Mouse (Mus musculus): Measurements from ENCODE around the gene Arsg.

Gene Arsg

GRCm38 (mm10) chr11:109473171-109474085, at the start of gene Arsg, which contains the start of gene Slc16a6:
Gene Arsg (plus strand): TSS chr11:109473374.
Gene Slc16a6 (minus strand): TSS chr11:109473598.
- peak; percentile 28 for DNase-seq (ENCODE audit: low spot score)

GRCm38 (mm10) chr11:109425392-109426271, 47.5 kb upstream of the Arsg start, which contains the start of gene Amz2:
Gene Amz2 (plus strand): TSS chr11:109425946.
- peak; percentile 99 for DNase-seq (ENCODE audit: low spot score)

DNA sequence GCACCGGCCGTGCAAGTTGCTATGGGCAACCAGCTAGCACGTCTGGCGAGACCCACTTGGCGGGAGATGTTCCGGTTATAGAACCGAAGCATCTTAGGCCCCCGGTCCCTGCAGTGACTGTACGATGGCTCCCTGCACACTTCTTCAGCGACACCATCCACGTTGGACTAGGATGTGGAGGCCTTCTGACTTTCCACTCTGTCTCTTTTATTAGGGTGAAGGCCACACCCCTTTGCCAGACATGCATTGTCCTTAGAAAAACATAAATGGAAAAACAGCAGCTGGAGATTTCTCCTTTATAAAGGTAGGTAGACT, 46.9 kb upstream of the Arsg start:
- no peak for DNase-seq (ENCODE audit: low spot score)

DNA sequence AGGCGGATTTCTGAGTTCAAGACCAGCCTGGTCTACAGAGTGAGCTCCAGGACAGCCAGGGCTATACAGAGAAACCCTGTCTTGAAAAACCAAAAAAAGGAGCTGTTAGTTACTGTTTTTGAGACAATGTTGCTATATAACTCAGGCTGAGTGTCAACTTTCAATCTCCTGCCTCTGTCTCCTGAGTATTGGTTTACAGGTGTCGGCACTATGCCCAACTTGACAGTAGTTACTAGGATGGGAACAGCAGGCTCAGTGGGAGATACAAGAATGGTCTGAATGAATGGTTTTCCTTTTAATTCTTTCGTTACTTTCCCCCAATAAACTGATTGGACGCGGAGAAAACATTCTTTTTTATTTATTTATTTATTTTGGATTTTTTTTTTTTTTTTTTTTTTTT, 45.8 kb upstream of the Arsg start:
- DNase-seq (ENCODE audit: low spot score): no peak

DNA sequence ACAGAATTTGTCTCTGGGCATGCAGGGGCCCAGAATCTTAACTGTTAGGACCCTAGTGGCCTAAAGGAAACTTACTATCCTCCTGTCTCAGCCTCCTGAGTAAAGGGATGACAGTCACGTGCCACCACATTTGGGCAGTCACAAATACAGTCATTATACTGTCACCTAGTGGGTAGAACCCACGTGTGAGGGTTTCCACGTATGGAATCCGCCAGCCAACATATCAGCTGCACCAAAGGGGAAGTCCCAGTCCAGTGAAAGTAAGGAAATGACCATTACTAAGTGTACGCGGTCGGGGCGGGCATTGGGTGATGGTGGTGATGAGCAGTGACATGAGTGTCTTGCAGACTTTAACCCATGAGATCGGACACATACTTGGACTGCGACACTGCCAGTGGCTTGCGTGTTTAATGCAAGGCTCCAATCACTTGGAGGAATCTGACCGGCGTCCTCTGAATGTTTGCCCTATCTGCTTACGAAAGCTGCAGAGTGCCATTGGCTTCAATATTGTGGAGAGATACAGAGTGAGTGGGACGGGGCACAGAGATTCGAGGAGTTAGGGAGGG, 38.9 kb upstream of the Arsg start:
- DNase-seq (ENCODE audit: low spot score): no peak

GRCm38 (mm10) chr11:109436889-109437288, 36.3 kb upstream of the Arsg start:
- no peak for DNase-seq (ENCODE audit: low spot score)

DNA sequence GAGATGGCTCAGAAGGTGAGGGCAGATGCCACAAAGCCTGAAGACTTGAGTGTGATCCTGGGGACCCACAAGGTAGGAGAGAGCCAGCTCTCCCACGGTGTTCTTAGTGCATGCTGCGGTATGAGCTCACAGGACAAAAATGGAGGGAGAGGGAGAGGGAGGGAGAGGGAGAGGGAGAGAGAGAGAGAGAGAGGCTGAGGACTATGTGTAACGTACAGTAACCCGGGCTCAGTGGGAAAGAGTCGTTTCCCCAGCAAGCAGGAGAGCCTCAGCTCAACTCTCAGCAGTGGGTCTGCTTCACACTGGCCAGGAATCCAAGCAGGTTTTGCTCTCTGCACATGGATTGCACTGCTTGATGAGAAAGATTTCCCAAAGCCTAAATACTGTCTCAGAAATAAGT, 34.0 kb upstream of the Arsg start:
- no peak for DNase-seq (ENCODE audit: low spot score)

GRCm38 (mm10) chr11:109439829-109440340, 33.3 kb upstream of the Arsg start:
- peak; percentile 89 for DNase-seq (ENCODE audit: low spot score)

DNA sequence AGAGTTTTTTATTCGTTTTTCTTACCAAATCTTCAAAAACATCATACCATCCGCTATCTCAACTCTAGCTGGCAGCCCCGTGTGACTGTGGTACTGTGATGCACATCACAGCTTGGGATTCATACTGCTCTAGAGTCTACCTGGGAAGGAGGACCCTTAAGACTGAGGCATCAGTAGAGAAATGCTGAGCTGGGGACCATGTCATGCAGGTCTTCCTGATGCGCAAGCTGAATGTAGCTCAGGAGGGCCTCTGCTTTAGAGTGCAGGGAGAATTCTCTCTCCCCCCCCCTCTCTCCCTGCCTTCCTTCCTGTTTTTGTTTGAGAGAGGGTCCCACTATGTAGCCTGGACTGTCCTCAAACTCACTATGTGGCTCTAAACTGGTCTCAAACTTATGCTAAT, 32.5 kb upstream of the Arsg start:
- no peak for DNase-seq (ENCODE audit: low spot score)

DNA sequence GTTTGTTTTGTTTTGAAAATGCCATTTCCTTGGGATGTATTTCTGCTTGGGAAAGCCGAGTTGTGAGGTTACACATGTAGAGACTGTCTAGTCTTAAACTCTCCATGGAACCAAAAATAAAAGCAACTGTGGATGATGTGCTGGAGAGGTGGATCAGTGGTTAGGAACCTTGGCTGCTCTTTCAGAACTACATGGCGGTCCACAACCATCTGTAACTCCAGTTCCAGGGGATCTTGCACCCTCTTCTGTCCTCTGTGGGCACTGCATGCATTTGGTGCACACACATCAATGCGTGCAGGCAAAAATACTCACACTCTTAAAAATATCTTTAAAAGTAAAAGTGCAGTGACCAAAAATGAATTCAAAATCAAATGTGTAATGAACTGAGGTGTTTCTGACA, 32.1 kb upstream of the Arsg start:
- peak; percentile 32 for DNase-seq (ENCODE audit: low spot score)

GRCm38 (mm10) chr11:109442166-109442730, 30.9 kb upstream of the Arsg start:
- no peak for DNase-seq (ENCODE audit: low spot score)

GRCm38 (mm10) chr11:109443468-109444263, 29.5 kb upstream of the Arsg start:
- DNase-seq (ENCODE audit: low spot score): no peak

DNA sequence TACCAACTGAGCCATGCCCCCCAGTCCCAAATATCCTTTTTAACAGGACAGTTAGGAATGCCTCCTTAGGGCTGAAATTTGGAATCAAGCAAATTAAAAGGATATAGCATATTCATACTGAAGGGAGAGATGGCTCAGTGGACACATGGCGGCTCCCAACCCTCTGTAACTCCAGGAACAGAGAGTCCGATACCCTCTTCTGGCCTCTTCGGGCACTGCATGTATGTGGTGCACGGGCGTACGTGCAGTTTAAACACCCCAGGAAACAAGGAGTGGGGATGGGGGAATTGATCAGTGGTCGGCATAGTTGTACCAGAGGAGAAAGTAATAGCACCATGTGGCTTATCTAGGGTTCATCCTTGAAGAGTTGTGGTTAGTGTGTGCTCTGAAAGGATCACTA, 28.6 kb upstream of the Arsg start:
- DNase-seq (ENCODE audit: low spot score): no peak

GRCm38 (mm10) chr11:109445438-109446035, 27.6 kb upstream of the Arsg start:
- DNase-seq (ENCODE audit: low spot score): peak; percentile 45

- DNase-seq (ENCODE audit: low spot score): no peak
Observed at GRCm38 (mm10) chr11:109451169-109451568, 22.0 kb upstream of the Arsg start.

DNA sequence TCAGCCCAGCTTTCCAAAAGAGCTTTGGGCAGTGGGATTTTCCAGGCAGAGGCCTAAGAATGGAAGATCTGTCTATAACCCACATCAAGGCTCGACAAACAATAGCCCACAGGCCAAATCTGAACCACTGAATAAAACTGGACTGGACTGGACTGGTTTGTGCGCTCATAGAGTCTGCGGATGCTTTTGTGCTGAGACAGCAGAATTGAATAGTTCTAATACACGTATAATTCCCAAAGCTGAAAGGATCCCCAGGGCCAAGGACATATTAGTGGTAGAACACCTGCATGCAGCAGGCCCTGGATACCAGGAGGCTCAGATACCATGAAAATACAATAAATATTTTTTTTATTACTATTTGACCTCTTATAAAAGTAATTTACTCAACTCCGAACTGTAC, 16.9 kb upstream of the Arsg start:
- DNase-seq (ENCODE audit: low spot score): no peak

DNA sequence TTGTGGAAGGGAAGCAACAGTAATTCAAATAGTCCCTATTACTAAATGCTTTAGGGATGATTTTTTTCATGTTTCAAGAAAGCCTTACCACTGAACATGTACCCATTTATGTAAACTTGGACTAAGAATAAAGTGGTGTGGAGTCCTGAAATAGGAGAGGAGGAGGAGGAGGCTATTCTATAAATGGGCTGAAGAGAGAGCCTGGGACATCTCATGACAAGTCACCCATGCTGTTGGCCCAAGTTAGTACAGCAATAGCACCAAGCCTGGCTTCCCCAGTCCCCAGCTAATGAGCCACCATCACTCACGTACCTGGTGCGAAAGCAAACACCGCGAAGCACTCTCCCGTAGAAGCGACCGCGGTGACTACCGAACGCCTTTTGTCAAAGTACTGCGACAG, 15.0 kb upstream of the Arsg start:
- DNase-seq (ENCODE audit: low spot score): no peak

DNA sequence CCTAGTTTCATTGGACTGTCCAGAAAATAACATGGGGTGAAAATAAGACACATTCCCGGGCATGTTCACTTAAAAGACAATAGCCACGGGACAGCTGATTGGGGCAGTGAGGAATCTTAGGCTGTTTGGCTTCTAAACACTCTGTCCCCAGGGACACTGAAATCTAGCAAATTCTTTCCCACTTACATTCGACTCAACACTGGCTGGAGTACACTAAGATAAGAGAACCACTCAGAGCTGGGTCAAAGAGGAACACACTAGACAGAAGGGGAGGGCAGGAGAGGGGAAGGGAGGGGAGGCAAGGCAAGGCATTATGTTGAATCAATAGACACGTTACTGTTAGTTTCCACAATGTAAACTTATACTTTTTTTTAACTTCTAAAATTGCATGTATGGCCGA, 12.6 kb upstream of the Arsg start:
- DNase-seq (ENCODE audit: low spot score): peak; percentile 83

DNA sequence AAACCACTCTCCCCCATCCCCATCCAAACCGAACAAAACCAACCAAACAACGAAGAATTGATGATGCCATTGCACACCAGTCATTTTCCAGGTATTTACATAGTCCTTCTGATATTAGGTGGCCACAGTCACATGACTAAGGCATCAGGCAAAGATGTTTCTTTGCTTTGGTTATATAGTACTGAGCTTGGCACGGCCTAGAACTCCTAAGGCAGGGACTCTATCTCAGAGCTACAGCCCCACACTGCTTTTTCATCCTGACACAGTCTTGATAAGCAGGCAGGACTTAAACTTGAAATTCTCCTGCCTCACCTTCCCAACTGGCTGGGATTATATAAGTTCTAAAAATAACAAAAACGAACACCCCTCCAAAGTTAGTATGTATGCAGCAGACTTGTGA, 8.1 kb upstream of the Arsg start:
- no peak for DNase-seq (ENCODE audit: low spot score)

DNA sequence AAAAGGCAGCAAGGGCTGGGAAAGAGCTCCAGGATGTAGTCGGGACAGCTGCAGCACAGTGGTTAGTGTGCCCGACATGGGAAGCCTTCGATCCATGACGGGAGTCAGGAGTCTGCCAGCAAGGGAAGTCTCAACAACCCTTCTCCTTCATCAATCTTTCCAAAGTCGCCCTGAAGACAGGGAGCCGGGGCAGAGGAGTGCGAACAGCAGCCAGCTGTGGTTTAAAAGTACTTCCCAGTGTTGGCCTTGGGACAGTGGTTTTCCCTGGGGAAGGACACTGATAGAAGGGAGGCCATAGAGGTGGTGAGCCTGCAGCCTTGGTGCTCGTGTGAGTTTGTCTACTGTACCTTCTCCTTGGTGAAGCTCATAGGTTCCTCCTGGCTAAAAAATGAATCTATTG, 6.2 kb upstream of the Arsg start:
- peak; percentile 30 for DNase-seq (ENCODE audit: low spot score)

DNA sequence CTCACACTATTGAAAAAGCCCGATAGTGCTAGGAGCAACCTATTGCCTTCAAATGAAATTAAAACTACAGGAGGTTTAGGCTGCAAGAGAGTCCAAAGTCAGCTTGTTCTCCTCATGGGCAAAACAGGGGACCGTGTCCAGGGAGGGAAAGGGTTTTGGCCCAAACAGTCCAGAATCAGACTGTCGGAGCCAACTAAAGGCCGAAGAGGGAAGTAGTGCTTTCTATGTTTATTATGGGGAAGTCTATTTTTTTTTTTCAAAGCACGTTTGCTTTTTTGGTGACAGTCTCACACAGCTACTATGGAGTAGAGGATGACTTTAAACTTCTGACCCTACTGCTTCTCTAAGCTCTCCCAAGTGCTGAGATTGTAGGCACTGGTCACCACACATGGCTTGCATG, 5.0 kb upstream of the Arsg start:
- DNase-seq (ENCODE audit: low spot score): peak; percentile 57

Measured in adipocyte (in vitro differentiated cells).